17 mouse cellular contexts compared by ENCODE assay signal in genomic region chr2:34737911-34738310, GRCm38 (mm10). TPM values are rescaled to one million over a fixed set of nuclear protein-coding genes. Genes with fewer than 3 reads are reported as not detected.
DNase-seq lines count a peak whose midpoint lies in the region; ATAC-seq and TF ChIP-seq lines count a peak whose summit lies in the region.
"Had no signal": no experiment of that assay in that cellular context is flagged by ENCODE, and none has a peak within 500 bp of the region (broad histone marks: within the 10 kb centered on the region; RNA-seq: fewer than 3 reads in every experiment).

No protein-coding gene starts in this region.

- TF ChIP-seq POLR2A in MEL (IDR thresholded peaks at IDR 0.05; ENCODE audit: control insufficient read depth in 1 of 2, insufficient read depth in 1 of 2, low read depth in 1 of 2, low read length in 2 of 2, poor library complexity in 1 of 2) = no peak

- TF ChIP-seq EP300 in MEL (IDR thresholded peaks at IDR 0.05; ENCODE audit: low read depth in 1 of 2, low read length in 2 of 2) = no peak
- no peak for TF ChIP-seq EP300 in liver, embryonic 14.5 days (IDR thresholded peaks at IDR 0.05; ENCODE audit: low read depth)

- no peaks in the 10 kb centered on the region for H3K9me3 ChIP-seq in MEL (replicated peaks; ENCODE audit: insufficient read depth, low read length)
- H3K9me3 ChIP-seq in liver, embryonic 14.5 days (ENCODE audit: control insufficient read depth, low read length) = no peaks in the 10 kb centered on the region
- H3K9me3 ChIP-seq: embryonic facial prominence, embryonic 10.5 days; forebrain, embryonic 13.5 days; heart, embryonic 13.5 days had no signal

- peak; percentile 3 to 32 for DNase-seq in kidney, postnatal 25 days
- no peak for DNase-seq in kidney, adult 11 months
- DNase-seq in MEL (ENCODE audit: low read depth, low spot score) = no peak
- DNase-seq in liver, embryonic 14.5 days (ENCODE audit: low read depth in 3 of 3, low spot score in 3 of 3) = no peak
- DNase-seq in yolk sac, embryonic 10.5 days (ENCODE audit: low spot score) = peak; percentile 26
- DNase-seq in thymus, postnatal 10 days (ENCODE audit: low spot score in 2 of 2) = no peak
- DNase-seq: adrenal gland, adult 8-10 months; adrenal gland, postnatal 36 days; cerebellum, adult 2 months; cerebellum, postnatal 10 days; forebrain, postnatal 0 days; heart, postnatal 36 days had no signal

- no peak for ATAC-seq in liver, embryonic 14.5 days (ENCODE audit: insufficient read depth)
- ATAC-seq: forebrain, embryonic 13.5 days; forebrain, postnatal 0 days; hindbrain, embryonic 16.5 days had no signal

- H3K27ac ChIP-seq in MEL (ENCODE audit: control insufficient read depth, low read depth, low read length) = no peak overlapping the region
- peak overlapping the region; percentile 70 for H3K27ac ChIP-seq in liver, embryonic 14.5 days
- H3K27ac ChIP-seq: embryonic facial prominence, embryonic 10.5 days; forebrain, embryonic 13.5 days; heart, embryonic 13.5 days had no signal

- H3K36me3 ChIP-seq in MEL (ENCODE audit: control insufficient read depth in 1 of 2, insufficient read depth in 2 of 2, low read length in 2 of 2) = peaks cover 8 to 54% of the 10 kb centered on the region in 2 experiments
- H3K36me3 ChIP-seq in liver, embryonic 14.5 days (replicated peaks; ENCODE audit: control insufficient read depth, insufficient read depth, low read depth) = peaks cover 13% of the 10 kb centered on the region

- no peak overlapping the region for H3K4me2 ChIP-seq in liver, embryonic 14.5 days (ENCODE audit: low read depth)
- H3K4me2 ChIP-seq: forebrain, embryonic 13.5 days; heart, embryonic 13.5 days had no signal

- no peak overlapping the region for H3K9ac ChIP-seq in MEL (ENCODE audit: control insufficient read depth, low read depth, low read length, poor library complexity, severe bottlenecking)
- no peak overlapping the region; the same call in 1 of the 2 replicates for H3K9ac ChIP-seq in liver, embryonic 14.5 days (replicated peaks)
- H3K9ac ChIP-seq: forebrain, embryonic 13.5 days; forebrain, postnatal 0 days; heart, embryonic 13.5 days had no signal

- peaks cover 24 to 30% of the 10 kb centered on the region in 2 experiments for H3K4me1 ChIP-seq in MEL (ENCODE audit: control insufficient read depth in 1 of 2, insufficient read depth in 2 of 2, low read length in 2 of 2)
- peaks cover 49 to 51% of the 10 kb centered on the region in 2 experiments for H3K4me1 ChIP-seq in liver, embryonic 14.5 days (replicated peaks; ENCODE audit: control insufficient read depth in 2 of 2, insufficient read depth in 2 of 2, low read length in 1 of 2)
- H3K4me1 ChIP-seq: embryonic facial prominence, embryonic 10.5 days; forebrain, embryonic 13.5 days had no signal

- no peak overlapping the region for H3K4me3 ChIP-seq in MEL (ENCODE audit: control insufficient read depth in 1 of 2, insufficient read depth in 1 of 2, low read depth in 2 of 2, low read length in 2 of 2)
- no peak overlapping the region for H3K4me3 ChIP-seq in liver, embryonic 14.5 days (ENCODE audit: insufficient read depth in 1 of 2, low read depth in 2 of 2, low read length in 2 of 2)
- H3K4me3 ChIP-seq: embryonic facial prominence, embryonic 10.5 days; forebrain, embryonic 13.5 days; heart, embryonic 13.5 days had no signal

- TF ChIP-seq CTCF in MEL (IDR thresholded peaks at IDR 0.05 in 2 of 3, conservative IDR thresholded peaks at IDR 0.05 in 1 of 3; ENCODE audit: control insufficient read depth in 1 of 3, insufficient read depth in 1 of 3, low read depth in 2 of 3, low read length in 3 of 3, poor library complexity in 1 of 3, severe bottlenecking in 1 of 3) = no peak
- no peak for TF ChIP-seq CTCF in liver, embryonic 14.5 days (IDR thresholded peaks at IDR 0.05; ENCODE audit: low read depth)

- TF ChIP-seq RAD21 in MEL (IDR thresholded peaks at IDR 0.05; ENCODE audit: low read depth, low read length) = no peak

- no peaks in the 10 kb centered on the region for H3K27me3 ChIP-seq in MEL (ENCODE audit: control insufficient read depth in 1 of 2, insufficient read depth in 2 of 2, low read length in 2 of 2)
- no peaks in the 10 kb centered on the region for H3K27me3 ChIP-seq in liver, embryonic 14.5 days (ENCODE audit: control insufficient read depth, insufficient read depth, low read length)
- H3K27me3 ChIP-seq: CH12.LX; forebrain, embryonic 13.5 days; heart, embryonic 13.5 days had no signal

- WGBS in liver, embryonic 14.5 days (ENCODE audit: insufficient replicate concordance) = 68% methylated on average over 1 of the region's 1 CpGs

- H3K79me2 ChIP-seq in MEL (ENCODE audit: control insufficient read depth, insufficient read depth, low read length, poor library complexity) = peaks cover 57% of the 10 kb centered on the region

TF ChIP-seq in MEL, 35 proteins besides CTCF, POLR2A, EP300 and RAD21:
- TF ChIP-seq POLR2AphosphoS5 (IDR thresholded peaks at IDR 0.05; ENCODE audit: borderline replicate concordance, low read depth, low read length) = no peak
- 0 out of 2 replicates have a peak, but pooled peaks have one; percentile 7 for TF ChIP-seq USF1 (IDR thresholded peaks at IDR 0.05; ENCODE audit: low read depth, low read length)

RNA-seq across cellular contexts. Expression of gene Gapvd1, which starts 17.1 kb away (rescaled TPM):
- total RNA-seq in MEL (2012; rRNA removed) = 62.4 and 65.0 TPM in 2 replicates
- 100 to 1,000 TPM in 1 of 2 experiments, 10 to 100 TPM in 1; 96.7 to 174 TPM for polyA plus RNA-seq in MEL (2012; ENCODE audit: insufficient read depth in 1 of 2, insufficient read length in 2 of 2, low read depth in 1 of 2, low replicate concordance in 2 of 2, missing spikeins in 1 of 2)
- 20.1 and 22.9 TPM in 2 replicates for polyA plus RNA-seq in liver, embryonic 14.5 days (2012; rRNA removed)
- polyA plus RNA-seq in liver, embryonic 14.5 days (2014; fragmentation: Nextera tagmentation; extraction: Ambion mirVana) = 71.8 and 76.6 TPM in 2 replicates

RNA-seq across cellular contexts. Expression of gene Hspa5, which starts 33.9 kb away (rescaled TPM):
- total RNA-seq in MEL (2012; rRNA removed) = 914 and 1,250 TPM in 2 replicates
- polyA plus RNA-seq in MEL (2012; ENCODE audit: insufficient read depth in 1 of 2, insufficient read length in 2 of 2, low read depth in 1 of 2, low replicate concordance in 2 of 2, missing spikeins in 1 of 2) = 100 to 1,000 TPM; 147 to 649 TPM
- polyA plus RNA-seq in liver, embryonic 14.5 days (2012; rRNA removed) = 74.0 and 253 TPM in 2 replicates
- polyA plus RNA-seq in liver, embryonic 14.5 days (2014; fragmentation: Nextera tagmentation; extraction: Ambion mirVana) = 461 and 479 TPM in 2 replicates

Comparison
In these comparisons a context has a peak if more than half of its experiments do, and no peak if none do; other contexts are left out.
1. DNase-seq: peak in kidney, postnatal 25 days (2 of 2) and yolk sac, embryonic 10.5 days (single experiment); none in kidney, adult 11 months (single experiment), MEL (single experiment), liver, embryonic 14.5 days (0 of 3) and thymus, postnatal 10 days (0 of 2).